Mouse (Mus musculus) adrenal gland, postnatal 4 days (tissue): ENCODE results near the gene Anxa1. TPM values are rescaled to one million over a fixed set of nuclear protein-coding genes. Genes with fewer than 3 reads are reported as not detected.

Source experiments
- DNase-seq, 2 experiments: peaks; one replicate each; pipeline ENCODE4 v3.0.0; 2021 to 2022; ENCODE audit warnings: low spot score in 2 of 2, mixed read lengths in 2 of 2
- total RNA-seq, 2 experiments: library from RNA; stranded (reverse); gene quantifications; 2 replicates each; pipeline ENCODE4 v1.2.3; 2021

The Anxa1 gene
- total RNA-seq, 2 experiments from 2014 or later, result 23.7 to 33.0 TPM

GRCm38 (mm10) chr19:20385645-20386044, 5.1 kb downstream of the Anxa1 start:
- DNase-seq, result no peak

- DNase-seq, result no peak
These were observed 9.5 kb downstream of the Anxa1 start for GRCm38 (mm10) chr19:20381207-20381752.

GRCm38 (mm10) chr19:20370175-20370574, 20.6 kb downstream of the Anxa1 start:
- no peak for DNase-seq

GRCm38 (mm10) chr19:20366571-20366970, 24.2 kb downstream of the Anxa1 start:
- DNase-seq, result no peak

- DNase-seq, result no peak
These were observed 24.7 kb downstream of the Anxa1 start for GRCm38 (mm10) chr19:20366010-20366409.

GRCm38 (mm10) chr19:20365364-20365763, 25.4 kb downstream of the Anxa1 start:
- DNase-seq, result no peak

GRCm38 (mm10) chr19:20364931-20365330, 25.8 kb downstream of the Anxa1 start:
- DNase-seq, result no peak

- DNase-seq, result no peak
These were observed 27.5 kb downstream of the Anxa1 start for GRCm38 (mm10) chr19:20363221-20363620.

- DNase-seq, result no peak
These were observed 28.7 kb downstream of the Anxa1 start for GRCm38 (mm10) chr19:20361917-20362577.

GRCm38 (mm10) chr19:20358679-20359078, 32.1 kb downstream of the Anxa1 start:
- DNase-seq, result no peak

- peak; percentile 36 to 44 for DNase-seq
These were observed 45.3 kb downstream of the Anxa1 start for GRCm38 (mm10) chr19:20345317-20345917.

- no peak for DNase-seq
These were observed 46.0 kb downstream of the Anxa1 start for GRCm38 (mm10) chr19:20344511-20345316.

- no peak for DNase-seq
These were observed 46.7 kb downstream of the Anxa1 start for GRCm38 (mm10) chr19:20344052-20344451.

Other genes with a start within 250 kb of the Anxa1 start
- 10 to 100 TPM; 32.5 to 35.6 TPM for gene Aldh1a1, start 101.8 kb upstream of the Anxa1 start, total RNA-seq